Mouse (Mus musculus): ENCODE results near the gene Clptm1. TPM values are rescaled to one million over a fixed set of nuclear protein-coding genes. Genes with fewer than 3 reads are reported as not detected.

Clptm1 gene
- polyA plus RNA-seq (2014; fragmentation: Illumina TruSeq; extraction: RNeasy Lipid Tissue Mini Kit (QIAGEN cat#74804); ENCODE audit: low read depth, low replicate concordance): 26.7 TPM

DNA sequence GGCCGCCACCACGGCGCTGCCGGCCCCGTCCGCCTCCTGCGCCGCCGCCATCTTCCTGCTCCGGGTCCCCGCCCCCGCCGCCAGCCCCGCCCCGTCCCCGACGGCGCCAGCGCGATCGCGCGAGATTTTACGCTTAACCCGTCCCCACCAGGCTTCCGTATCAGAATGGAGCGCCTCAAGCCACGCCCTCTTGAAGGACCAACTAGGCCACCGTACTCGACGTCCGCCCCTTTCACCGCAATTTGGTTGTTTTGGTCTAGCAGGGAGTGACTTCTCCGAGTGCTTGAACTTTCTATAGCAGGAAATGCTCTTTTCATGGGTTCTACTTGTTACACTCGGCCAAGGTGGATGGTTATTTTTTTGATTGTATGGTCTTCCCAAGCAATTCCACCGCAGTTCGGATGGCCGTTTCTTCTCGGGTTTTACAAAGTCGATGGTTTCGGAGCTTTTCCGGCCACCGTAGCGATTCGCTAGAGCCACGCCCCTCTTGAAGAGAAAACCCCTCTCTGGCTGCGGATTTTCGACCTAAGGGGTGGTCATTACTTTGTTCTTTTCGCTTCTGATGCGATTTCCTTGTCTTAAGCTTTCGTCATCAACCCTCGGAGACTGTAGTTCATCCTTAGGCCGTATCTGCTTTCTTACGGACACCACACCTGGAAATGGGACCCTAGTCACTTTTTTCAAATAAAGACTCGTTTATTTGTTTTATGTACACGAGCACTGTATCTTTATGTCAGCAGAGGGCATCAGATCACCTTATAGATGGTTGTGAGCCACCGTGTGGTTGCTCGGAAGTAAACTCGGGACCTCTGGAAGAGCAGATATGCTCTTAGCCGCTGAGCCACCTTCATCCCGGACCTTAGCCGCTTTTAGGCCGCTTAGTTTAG, at the start of gene Clptm1:
TSS of gene Clptm1 (minus strand) at position 79 of the 887 bp plus-strand sequence.

DNA sequence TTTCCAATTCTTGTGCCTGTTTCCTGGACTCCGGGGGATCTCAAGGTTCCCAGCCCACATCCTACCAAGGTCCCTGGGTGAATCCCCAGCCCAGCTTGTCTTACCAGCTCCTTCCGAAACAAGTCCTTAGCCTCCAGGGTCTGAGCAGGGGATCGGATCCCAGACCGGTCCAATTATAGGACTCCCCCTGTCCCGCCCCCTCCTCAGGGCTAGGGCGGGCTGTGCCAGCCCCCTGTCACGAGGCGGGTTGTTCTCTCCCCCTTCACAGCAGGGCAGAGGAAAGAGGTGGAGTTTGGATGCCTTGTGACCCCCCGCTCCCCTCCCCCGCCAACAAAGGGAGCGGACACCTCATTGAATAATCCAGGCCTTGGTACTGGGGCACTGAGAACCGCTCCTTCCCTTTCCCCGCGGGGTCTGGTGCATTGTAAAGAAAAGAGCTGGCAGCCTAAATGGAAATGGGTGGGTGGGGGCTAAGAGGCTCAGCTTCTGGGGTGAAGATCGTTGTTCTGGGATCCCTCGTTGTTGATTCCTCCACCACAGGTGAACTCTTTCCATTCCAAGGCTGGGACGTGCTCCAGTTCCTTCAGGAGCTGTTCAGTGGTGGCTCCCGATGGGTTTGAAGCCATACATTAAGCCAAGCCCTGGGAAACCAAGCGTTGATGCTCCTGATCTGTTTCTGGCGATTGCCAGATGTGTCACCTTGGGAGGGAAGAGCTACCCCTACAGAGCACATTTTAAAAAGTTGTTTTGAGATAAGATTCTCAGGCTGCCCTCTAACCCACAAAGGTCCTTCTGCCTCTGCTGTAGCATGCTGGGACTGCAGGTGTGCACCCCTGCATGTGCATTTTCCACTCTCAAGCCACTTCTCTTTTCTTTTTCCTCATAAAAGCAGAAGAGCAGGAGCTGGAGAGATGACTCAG, 34.3 kb upstream of the Clptm1 start, which contains the start of gene Apoe:
TSS of gene Apoe (minus strand) at position 282 of the 920 bp plus-strand sequence.

GRCm38 (mm10) chr7:19691873-19692865, 27.3 kb upstream of the Clptm1 start, which contains the start of gene Apoc1:
Gene Apoc1, minus strand, starts transcription at chr7:19692660.

GRCm38 (mm10) chr7:19681202-19681694, 16.4 kb upstream of the Clptm1 start, which contains the start of the genes Gm44805 and Apoc4:
Gene Gm44805, minus strand, starts transcription at chr7:19681423.
Gene Apoc4, minus strand, starts transcription at chr7:19681479.

DNA sequence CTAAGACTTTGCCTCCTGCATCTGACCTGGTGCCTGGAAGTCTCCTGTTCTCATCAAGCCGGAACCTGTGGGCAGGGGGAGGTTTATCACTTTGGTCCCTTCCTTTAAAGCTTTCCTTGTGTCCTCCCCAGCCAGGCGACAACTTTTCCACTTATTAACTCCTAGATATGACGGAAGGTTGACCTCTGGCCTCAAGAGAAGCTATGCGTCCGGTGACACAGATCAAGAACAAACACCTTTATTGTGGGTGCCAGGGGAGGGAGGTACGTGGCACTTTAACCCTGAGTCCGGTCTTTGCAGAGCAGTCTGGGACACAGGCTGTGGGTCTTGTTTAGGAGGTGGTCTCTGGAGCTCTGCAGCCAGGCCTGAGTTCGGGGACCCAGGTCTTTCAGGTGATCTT, 13.0 kb upstream of the Clptm1 start, which contains the start of gene Apoc2:
TSS of gene Apoc2 (minus strand) at position 70 of the 400 bp plus-strand sequence.

GRCm38 (mm10) chr7:19629361-19629734, 35.5 kb downstream of the Clptm1 start, which contains the start of gene Relb:
Gene Relb, minus strand, starts transcription at chr7:19629438.

GRCm38 (mm10) chr7:19603849-19604605, 60.8 kb downstream of the Clptm1 start, which contains the start of gene Clasrp:
Gene Clasrp, minus strand, starts transcription at chr7:19604486.

Other genes with a start within 250 kb of the Clptm1 start
- 0.89 TPM for gene Mark4, start 206.2 kb downstream of the Clptm1 start, polyA plus RNA-seq (2014; fragmentation: Illumina TruSeq; extraction: RNeasy Lipid Tissue Mini Kit (QIAGEN cat#74804); ENCODE audit: low read depth, low replicate concordance)
- gene Exoc3l2, start 201.7 kb downstream of the Clptm1 start, polyA plus RNA-seq (2014; fragmentation: Illumina TruSeq; extraction: RNeasy Lipid Tissue Mini Kit (QIAGEN cat#74804); ENCODE audit: low read depth, low replicate concordance): 1.4 TPM
- gene Bloc1s3, start 156.7 kb downstream of the Clptm1 start, polyA plus RNA-seq (2014; fragmentation: Illumina TruSeq; extraction: RNeasy Lipid Tissue Mini Kit (QIAGEN cat#74804); ENCODE audit: low read depth, low replicate concordance): 4.8 TPM
- gene Trappc6a, start 156.6 kb downstream of the Clptm1 start, polyA plus RNA-seq (2014; fragmentation: Illumina TruSeq; extraction: RNeasy Lipid Tissue Mini Kit (QIAGEN cat#74804); ENCODE audit: low read depth, low replicate concordance): not detected
- not detected for gene Nkpd1, start 147.2 kb downstream of the Clptm1 start, polyA plus RNA-seq (2014; fragmentation: Illumina TruSeq; extraction: RNeasy Lipid Tissue Mini Kit (QIAGEN cat#74804); ENCODE audit: low read depth, low replicate concordance)
- gene Ppp1r37, start 102.0 kb downstream of the Clptm1 start, polyA plus RNA-seq (2014; fragmentation: Illumina TruSeq; extraction: RNeasy Lipid Tissue Mini Kit (QIAGEN cat#74804); ENCODE audit: low read depth, low replicate concordance): 0.49 TPM
- gene Zfp296, start 87.7 kb downstream of the Clptm1 start, polyA plus RNA-seq (2014; fragmentation: Illumina TruSeq; extraction: RNeasy Lipid Tissue Mini Kit (QIAGEN cat#74804); ENCODE audit: low read depth, low replicate concordance): not detected
- gene Gemin7, start 87.4 kb downstream of the Clptm1 start, polyA plus RNA-seq (2014; fragmentation: Illumina TruSeq; extraction: RNeasy Lipid Tissue Mini Kit (QIAGEN cat#74804); ENCODE audit: low read depth, low replicate concordance): 19.0 TPM
- gene Clasrp, start 60.5 kb downstream of the Clptm1 start, polyA plus RNA-seq (2014; fragmentation: Illumina TruSeq; extraction: RNeasy Lipid Tissue Mini Kit (QIAGEN cat#74804); ENCODE audit: low read depth, low replicate concordance): 1.5 TPM
- 0.61 TPM for gene Relb, start 35.6 kb downstream of the Clptm1 start, polyA plus RNA-seq (2014; fragmentation: Illumina TruSeq; extraction: RNeasy Lipid Tissue Mini Kit (QIAGEN cat#74804); ENCODE audit: low read depth, low replicate concordance)
- not detected for gene Apoc2, start 12.9 kb upstream of the Clptm1 start, polyA plus RNA-seq (2014; fragmentation: Illumina TruSeq; extraction: RNeasy Lipid Tissue Mini Kit (QIAGEN cat#74804); ENCODE audit: low read depth, low replicate concordance)
- gene Gm44805, start 16.4 kb upstream of the Clptm1 start, polyA plus RNA-seq (2014; fragmentation: Illumina TruSeq; extraction: RNeasy Lipid Tissue Mini Kit (QIAGEN cat#74804); ENCODE audit: low read depth, low replicate concordance): not detected
- not detected for gene Apoc4, start 16.4 kb upstream of the Clptm1 start, polyA plus RNA-seq (2014; fragmentation: Illumina TruSeq; extraction: RNeasy Lipid Tissue Mini Kit (QIAGEN cat#74804); ENCODE audit: low read depth, low replicate concordance)
- gene Apoc1, start 27.6 kb upstream of the Clptm1 start, polyA plus RNA-seq (2014; fragmentation: Illumina TruSeq; extraction: RNeasy Lipid Tissue Mini Kit (QIAGEN cat#74804); ENCODE audit: low read depth, low replicate concordance): not detected
- 4.9 TPM for gene Apoe, start 34.2 kb upstream of the Clptm1 start, polyA plus RNA-seq (2014; fragmentation: Illumina TruSeq; extraction: RNeasy Lipid Tissue Mini Kit (QIAGEN cat#74804); ENCODE audit: low read depth, low replicate concordance)
- gene Tomm40, start 50.4 kb upstream of the Clptm1 start, polyA plus RNA-seq (2014; fragmentation: Illumina TruSeq; extraction: RNeasy Lipid Tissue Mini Kit (QIAGEN cat#74804); ENCODE audit: low read depth, low replicate concordance): 0.28 TPM
- 2.4 TPM for gene Nectin2, start 85.5 kb upstream of the Clptm1 start, polyA plus RNA-seq (2014; fragmentation: Illumina TruSeq; extraction: RNeasy Lipid Tissue Mini Kit (QIAGEN cat#74804); ENCODE audit: low read depth, low replicate concordance)
- 0.36 TPM for gene Bcam, start 106.0 kb upstream of the Clptm1 start, polyA plus RNA-seq (2014; fragmentation: Illumina TruSeq; extraction: RNeasy Lipid Tissue Mini Kit (QIAGEN cat#74804); ENCODE audit: low read depth, low replicate concordance)
- gene Cblc, start 131.8 kb upstream of the Clptm1 start, polyA plus RNA-seq (2014; fragmentation: Illumina TruSeq; extraction: RNeasy Lipid Tissue Mini Kit (QIAGEN cat#74804); ENCODE audit: low read depth, low replicate concordance): 1.1 TPM
- gene Bcl3, start 157.7 kb upstream of the Clptm1 start, polyA plus RNA-seq (2014; fragmentation: Illumina TruSeq; extraction: RNeasy Lipid Tissue Mini Kit (QIAGEN cat#74804); ENCODE audit: low read depth, low replicate concordance): not detected
- gene Gm19345, start 187.0 kb upstream of the Clptm1 start, polyA plus RNA-seq (2014; fragmentation: Illumina TruSeq; extraction: RNeasy Lipid Tissue Mini Kit (QIAGEN cat#74804); ENCODE audit: low read depth, low replicate concordance): not detected
- gene Ceacam16, start 196.3 kb upstream of the Clptm1 start, polyA plus RNA-seq (2014; fragmentation: Illumina TruSeq; extraction: RNeasy Lipid Tissue Mini Kit (QIAGEN cat#74804); ENCODE audit: low read depth, low replicate concordance): not detected
- gene Ceacam19, start 222.9 kb upstream of the Clptm1 start, polyA plus RNA-seq (2014; fragmentation: Illumina TruSeq; extraction: RNeasy Lipid Tissue Mini Kit (QIAGEN cat#74804); ENCODE audit: low read depth, low replicate concordance): 0.12 TPM

Measured in kidney, adult 10 weeks (tissue).